ENCODE assay signal across 9 mouse cellular contexts in the genomic region with DNA sequence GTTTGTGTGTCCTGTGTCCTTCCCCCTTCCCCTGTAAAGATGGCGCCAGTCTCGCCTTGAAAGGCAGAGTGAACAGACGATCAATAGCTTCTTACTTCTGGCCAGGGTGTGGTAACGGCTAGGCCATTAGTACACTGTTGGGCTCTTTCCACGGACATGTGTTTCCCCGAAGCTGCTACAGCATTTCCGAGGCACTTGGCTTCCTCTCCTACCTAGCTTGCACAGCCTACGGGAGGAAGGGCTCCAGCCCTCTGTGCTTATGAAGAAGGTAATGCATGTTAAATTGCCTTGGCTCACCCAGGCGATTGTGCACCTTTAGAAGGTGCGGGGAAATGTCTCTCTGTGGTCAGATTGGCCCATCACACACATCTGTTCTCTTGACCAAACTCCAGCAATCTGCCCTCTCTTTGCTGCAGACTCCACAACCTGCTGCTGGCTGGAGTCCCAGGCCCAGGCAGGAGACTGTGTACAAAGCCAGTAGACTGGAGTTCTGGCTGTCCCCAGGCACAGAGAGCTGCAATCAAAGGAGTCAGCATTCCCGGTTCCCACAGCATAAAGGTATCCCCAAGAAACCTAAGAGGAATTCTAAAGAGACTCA.
DNase-seq lines count a peak whose midpoint lies in the region; ATAC-seq lines count a peak whose summit lies in the region.
"Had no signal": no experiment of that assay in that cellular context is flagged by ENCODE, and none has a peak within 500 bp of the region (broad histone marks: within the 10 kb centered on the region; RNA-seq: fewer than 3 reads in every experiment).

No protein-coding gene starts in this region.

- no peak overlapping the region for H3K27ac ChIP-seq in liver, embryonic 16.5 days (ENCODE audit: low read length)
- H3K27ac ChIP-seq in liver, embryonic 12.5 days, result no peak overlapping the region
- H3K27ac ChIP-seq in embryonic facial prominence, embryonic 14.5 days (replicated peaks; ENCODE audit: low read depth, low read length), result no peak overlapping the region
- H3K27ac ChIP-seq in midbrain, embryonic 15.5 days, result peak overlapping the region; percentile 21; the same call in 1 of the 2 replicates
- H3K27ac ChIP-seq: embryonic facial prominence, embryonic 12.5 days; heart, embryonic 13.5 days had no signal

- no peaks in the 10 kb centered on the region for H3K4me1 ChIP-seq in liver, embryonic 16.5 days (ENCODE audit: control insufficient read depth, low read depth, low read length)
- H3K4me1 ChIP-seq in liver, embryonic 12.5 days, result no peaks in the 10 kb centered on the region
- peaks cover 9% of the 10 kb centered on the region; the same call in 1 of the 2 replicates for H3K4me1 ChIP-seq in embryonic facial prominence, embryonic 14.5 days (ENCODE audit: control insufficient read depth, insufficient read depth, low read length)
- H3K4me1 ChIP-seq in midbrain, embryonic 15.5 days, result peaks cover 12% of the 10 kb centered on the region
- H3K4me1 ChIP-seq: embryonic facial prominence, embryonic 12.5 days had no signal

- no peaks in the 10 kb centered on the region for H3K36me3 ChIP-seq in liver, embryonic 16.5 days (ENCODE audit: control insufficient read depth, insufficient read depth)
- no peaks in the 10 kb centered on the region for H3K36me3 ChIP-seq in liver, embryonic 12.5 days
- no peaks in the 10 kb centered on the region for H3K36me3 ChIP-seq in embryonic facial prominence, embryonic 14.5 days (ENCODE audit: control insufficient read depth, insufficient read depth, low read length)
- H3K36me3 ChIP-seq in midbrain, embryonic 15.5 days (replicated peaks), result no peaks in the 10 kb centered on the region
- H3K36me3 ChIP-seq: embryonic facial prominence, embryonic 12.5 days; heart, embryonic 13.5 days had no signal

- no peak overlapping the region for H3K9ac ChIP-seq in liver, embryonic 16.5 days (ENCODE audit: low read depth, low read length)
- no peak overlapping the region for H3K9ac ChIP-seq in liver, embryonic 12.5 days
- H3K9ac ChIP-seq in embryonic facial prominence, embryonic 14.5 days (ENCODE audit: low read depth, low read length), result no peak overlapping the region
- no peak overlapping the region for H3K9ac ChIP-seq in midbrain, embryonic 15.5 days
- H3K9ac ChIP-seq: embryonic facial prominence, embryonic 12.5 days; heart, embryonic 13.5 days had no signal

- H3K9me3 ChIP-seq in liver, embryonic 16.5 days (replicated peaks; ENCODE audit: control insufficient read depth, low read length), result no peaks in the 10 kb centered on the region
- H3K9me3 ChIP-seq in liver, embryonic 12.5 days (replicated peaks), result no peaks in the 10 kb centered on the region
- no peaks in the 10 kb centered on the region for H3K9me3 ChIP-seq in embryonic facial prominence, embryonic 14.5 days (ENCODE audit: control insufficient read depth, low read length)
- no peaks in the 10 kb centered on the region for H3K9me3 ChIP-seq in midbrain, embryonic 15.5 days
- H3K9me3 ChIP-seq: embryonic facial prominence, embryonic 12.5 days; heart, embryonic 13.5 days had no signal

- ATAC-seq in liver, embryonic 16.5 days (ENCODE audit: low read depth), result peak; percentile 58; the same call in 1 of the 2 replicates
- ATAC-seq in liver, embryonic 12.5 days, result no peak
- 0 out of 2 replicates have a peak, but pooled peaks have one; percentile 30 for ATAC-seq in embryonic facial prominence, embryonic 14.5 days (ENCODE audit: low read depth)
- ATAC-seq in midbrain, embryonic 15.5 days (replicated peaks), result no peak
- no peak for ATAC-seq in megakaryocyte progenitor cell, adult 5-6 weeks (replicated peaks; ENCODE audit: poor library complexity)

- H3K4me3 ChIP-seq in liver, embryonic 16.5 days (ENCODE audit: low read depth, low read length), result no peak overlapping the region
- H3K4me3 ChIP-seq in liver, embryonic 12.5 days, result no peak overlapping the region
- H3K4me3 ChIP-seq in embryonic facial prominence, embryonic 14.5 days (ENCODE audit: low read depth, low read length), result no peak overlapping the region
- H3K4me3 ChIP-seq in midbrain, embryonic 15.5 days, result no peak overlapping the region
- H3K4me3 ChIP-seq: embryonic facial prominence, embryonic 12.5 days; heart, embryonic 13.5 days had no signal

- H3K27me3 ChIP-seq in liver, embryonic 16.5 days (ENCODE audit: control insufficient read depth, insufficient read depth, low read depth, low read length), result no peaks in the 10 kb centered on the region
- H3K27me3 ChIP-seq in liver, embryonic 12.5 days (replicated peaks), result no peaks in the 10 kb centered on the region
- no peaks in the 10 kb centered on the region for H3K27me3 ChIP-seq in embryonic facial prominence, embryonic 14.5 days (replicated peaks; ENCODE audit: control insufficient read depth, insufficient read depth, low read length)
- no peaks in the 10 kb centered on the region for H3K27me3 ChIP-seq in midbrain, embryonic 15.5 days (replicated peaks)
- H3K27me3 ChIP-seq: embryonic facial prominence, embryonic 12.5 days; heart, embryonic 13.5 days had no signal

- 54% methylated on average over 11 of the region's 11 CpGs for WGBS in liver, embryonic 16.5 days (ENCODE audit: insufficient replicate concordance)
- 56% methylated on average over 11 of the region's 11 CpGs for WGBS in liver, embryonic 12.5 days (ENCODE audit: insufficient replicate concordance)
- 62% methylated on average over 11 of the region's 11 CpGs for WGBS in embryonic facial prominence, embryonic 14.5 days
- 70% methylated on average over 11 of the region's 11 CpGs for WGBS in midbrain, embryonic 15.5 days

- peak; percentile 92 for DNase-seq in cerebellum, adult 11-12 months
- peak; percentile 27 for DNase-seq in embryonic facial prominence, embryonic 14.5 days (ENCODE audit: low spot score)
- no peak for DNase-seq in heart, adult 8-10 months (ENCODE audit: low spot score)

- H3K4me2 ChIP-seq in liver, embryonic 16.5 days (ENCODE audit: low read depth, low read length), result no peak overlapping the region
- H3K4me2 ChIP-seq in liver, embryonic 12.5 days, result no peak overlapping the region
- no peak overlapping the region for H3K4me2 ChIP-seq in embryonic facial prominence, embryonic 14.5 days (ENCODE audit: low read depth, low read length)
- no peak overlapping the region for H3K4me2 ChIP-seq in midbrain, embryonic 15.5 days
- H3K4me2 ChIP-seq: embryonic facial prominence, embryonic 12.5 days; heart, embryonic 13.5 days had no signal

Comparison
In these comparisons a context has a peak if more than half of its experiments do, and no peak if none do; other contexts are left out.
1. ATAC-seq: peak in liver, embryonic 16.5 days (single experiment) and embryonic facial prominence, embryonic 14.5 days (single experiment); none in liver, embryonic 12.5 days (single experiment), midbrain, embryonic 15.5 days (single experiment) and megakaryocyte progenitor cell, adult 5-6 weeks (single experiment).